Mouse (Mus musculus) E14TG2a.4 (cell line): Measurements from ENCODE around the gene Kdr.

Source experiments
- H3K27me3 ChIP-seq: 2 replicates; pipeline ENCODE4 v1.6.1; 2014; ENCODE audit warnings: low read length, control low read depth; ENCODE audit not compliant: insufficient read depth
- H3K36me3 ChIP-seq: 2 replicates; pipeline ENCODE4 v1.6.1; 2014; ENCODE audit warnings: low read length, control low read depth; ENCODE audit not compliant: insufficient read depth
- H3K4me1 ChIP-seq: replicated peaks from 2 replicates; pipeline ENCODE4 v1.6.1; 2014; ENCODE audit warnings: low read depth, low read length, control low read depth
- H3K4me3 ChIP-seq: replicated peaks from 2 replicates; pipeline ENCODE4 v1.5.1; 2014; ENCODE audit warnings: mild to moderate bottlenecking, low read length
- H3K9me3 ChIP-seq: 2 replicates; pipeline ENCODE4 v1.6.1; 2014; ENCODE audit warnings: low read length, control low read depth
- CTCF ChIP-seq: conservative IDR thresholded peaks from 2 replicates; pipeline ENCODE4 v1.5.1; 2014; ENCODE audit warnings: low read length
- NANOG ChIP-seq: IDR thresholded peaks from 2 replicates; pipeline ENCODE4 v1.6.1; 2014; ENCODE audit warnings: borderline replicate concordance, low read length, mixed read lengths
- POU5F1 ChIP-seq: IDR thresholded peaks from 2 replicates; pipeline ENCODE4 v1.6.1; 2014; ENCODE audit warnings: low read length, borderline replicate concordance

Gene Kdr

DNA sequence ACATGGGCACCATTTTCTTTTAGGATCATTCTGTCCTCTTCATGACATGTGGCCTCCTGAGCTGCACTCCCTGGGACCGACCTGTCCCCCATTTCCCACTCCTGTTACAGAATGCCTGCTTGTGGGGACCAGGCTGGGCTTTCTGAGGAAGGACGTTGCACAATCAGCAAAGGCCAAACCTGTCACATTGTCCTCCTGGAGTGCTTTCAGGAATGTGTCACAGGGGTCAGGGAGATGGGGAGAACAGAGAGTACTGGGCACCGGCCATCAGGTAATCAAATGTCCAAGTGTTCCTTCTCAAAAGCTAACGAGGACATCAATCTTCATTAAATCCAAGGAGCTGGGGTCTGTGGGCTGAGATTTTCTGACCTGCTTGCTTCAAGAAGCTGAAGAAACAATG is 72.2 kb downstream of the Kdr start:
- Histone ChIP-seq H3K4me3 (no peak overlapping the region), H3K36me3 (no peaks in the 10 kb centered on the region), H3K9me3 (no peaks in the 10 kb centered on the region), H3K4me1 (peaks cover 25% of the 10 kb centered on the region), H3K27me3 (peaks cover 3% of the 10 kb centered on the region; the same call in 1 of the 2 replicates)
- no peak for TF ChIP-seq POU5F1
- no peak for TF ChIP-seq CTCF
- TF ChIP-seq NANOG = no peak

DNA sequence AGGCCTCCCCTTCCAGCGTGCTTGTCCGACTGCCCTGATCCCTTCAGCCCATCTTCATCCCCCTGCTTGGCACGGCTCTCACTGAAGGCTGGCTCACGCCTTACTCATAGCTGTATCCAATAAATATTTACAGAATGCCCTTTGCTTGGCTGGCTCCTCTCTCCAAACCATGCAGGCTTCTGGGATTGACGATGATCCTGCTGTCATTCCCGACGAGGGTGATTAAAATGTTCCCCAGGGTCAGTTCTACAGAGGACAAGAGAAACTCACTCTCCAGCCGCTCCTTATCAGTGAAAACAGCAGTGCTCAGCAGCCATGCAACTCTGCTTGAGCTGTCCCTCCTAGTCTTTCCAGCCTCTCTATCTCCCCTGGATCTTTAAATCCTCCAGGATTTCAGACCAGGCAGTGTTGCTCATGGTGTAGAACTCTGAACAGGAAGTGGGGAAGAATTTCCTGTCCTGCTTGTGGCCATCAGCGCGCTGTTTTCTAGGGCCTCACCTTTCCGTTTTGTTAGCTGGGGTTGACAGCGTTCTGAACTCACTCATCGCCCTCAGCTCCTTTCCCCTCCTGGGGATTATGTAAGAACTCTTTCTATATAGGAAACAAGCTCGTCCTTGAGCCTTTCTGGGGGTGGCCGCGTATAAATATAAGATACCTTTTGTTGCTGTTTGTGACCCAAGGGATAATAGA is 77.9 kb downstream of the Kdr start:
- TF ChIP-seq CTCF (no peak), POU5F1 (no peak), NANOG (no peak)
- peaks cover 23% of the 10 kb centered on the region for H3K4me1 ChIP-seq
- H3K4me3 ChIP-seq = no peak overlapping the region
- H3K36me3 ChIP-seq = no peaks in the 10 kb centered on the region
- no peaks in the 10 kb centered on the region for H3K9me3 ChIP-seq
- H3K27me3 ChIP-seq = peaks cover 5% of the 10 kb centered on the region; the same call in 1 of the 2 replicates

DNA sequence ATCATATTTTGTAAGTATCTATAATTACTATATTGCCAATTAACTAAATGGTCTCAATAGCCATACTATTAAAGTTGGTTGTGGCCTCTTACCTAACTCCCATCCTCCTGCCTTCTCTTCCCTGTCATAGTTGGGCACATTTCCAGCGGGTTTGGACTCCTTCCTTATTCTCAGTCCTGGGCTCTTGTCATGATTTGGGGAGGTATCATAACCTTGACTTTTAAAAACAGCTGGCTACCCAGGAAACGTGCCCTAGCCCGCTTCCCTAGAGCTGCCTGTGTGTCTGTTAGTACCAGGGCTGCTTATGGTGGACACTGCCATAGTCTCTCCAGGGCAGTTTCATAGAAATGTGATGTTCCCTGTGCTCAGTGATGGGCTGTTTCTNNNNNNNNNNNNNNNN is 82.9 kb downstream of the Kdr start:
- no peaks in the 10 kb centered on the region for H3K9me3 ChIP-seq
- no peaks in the 10 kb centered on the region for H3K36me3 ChIP-seq
- H3K4me3 ChIP-seq = no peak overlapping the region
- peaks cover 22% of the 10 kb centered on the region for H3K4me1 ChIP-seq
- TF ChIP-seq CTCF = no peak
- no peak for TF ChIP-seq POU5F1
- TF ChIP-seq NANOG = no peak
- H3K27me3 ChIP-seq = peaks cover 8% of the 10 kb centered on the region; the same call in 1 of the 2 replicates

DNA sequence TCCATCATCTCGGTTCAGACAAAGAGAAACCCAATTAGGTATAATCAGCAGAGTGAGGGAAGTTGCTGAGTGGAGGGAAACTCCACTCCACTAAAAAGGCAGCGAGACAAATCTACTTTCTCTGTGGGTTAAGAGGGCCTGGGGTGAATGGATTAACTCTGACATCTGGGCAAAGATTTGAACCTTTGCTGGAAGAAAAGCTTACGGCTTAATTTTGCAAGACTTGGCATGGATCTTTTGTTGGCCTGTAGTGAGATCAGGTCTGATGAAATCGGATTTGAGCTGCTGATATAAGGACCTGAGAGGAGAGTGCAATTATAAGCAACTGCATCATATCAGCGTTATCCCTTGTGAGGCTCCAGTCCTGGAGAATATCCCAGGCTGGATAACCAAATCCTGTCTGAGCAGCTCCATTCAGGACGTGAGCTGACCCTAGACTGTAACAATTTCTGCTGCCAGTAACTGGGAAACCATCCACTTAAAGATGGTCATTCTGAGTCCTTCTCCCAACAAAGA is 85.2 kb downstream of the Kdr start:
- TF ChIP-seq NANOG = no peak
- TF ChIP-seq CTCF = no peak
- TF ChIP-seq POU5F1 = no peak

More for the DNA sequence above, 85.2 kb downstream of the Kdr start:
- H3K4me3 ChIP-seq = no peak overlapping the region
- peaks cover 21% of the 10 kb centered on the region for H3K4me1 ChIP-seq
- peaks cover 6% of the 10 kb centered on the region; the same call in 1 of the 2 replicates for H3K27me3 ChIP-seq
- no peaks in the 10 kb centered on the region for H3K36me3 ChIP-seq
- H3K9me3 ChIP-seq = no peaks in the 10 kb centered on the region
